Mouse (Mus musculus) ES-E14 (cell line): ENCODE measurements around the gene Il4i1.

Experiments used
- MAFK ChIP-seq: IDR thresholded peaks from 2 replicates; pipeline ENCODE4 v1.6.1; 2014; ENCODE audit warnings: mild to moderate bottlenecking, low read depth, low read length, inconsistent platforms; ENCODE audit not compliant: insufficient read depth
- ZC3H11A ChIP-seq: IDR thresholded peaks from 2 replicates; pipeline ENCODE4 v1.6.1; 2012; ENCODE audit warnings: low read depth, mild to moderate bottlenecking, inconsistent platforms, low read length, borderline replicate concordance

- TF ChIP-seq ZC3H11A (no peak), MAFK (no peak)
These were observed 55.0 kb downstream of the Il4i1 start for GRCm38 (mm10) chr7:44871181-44871580.
